Mouse (Mus musculus): Measurements from ENCODE around the gene Tbc1d13.

DNA sequence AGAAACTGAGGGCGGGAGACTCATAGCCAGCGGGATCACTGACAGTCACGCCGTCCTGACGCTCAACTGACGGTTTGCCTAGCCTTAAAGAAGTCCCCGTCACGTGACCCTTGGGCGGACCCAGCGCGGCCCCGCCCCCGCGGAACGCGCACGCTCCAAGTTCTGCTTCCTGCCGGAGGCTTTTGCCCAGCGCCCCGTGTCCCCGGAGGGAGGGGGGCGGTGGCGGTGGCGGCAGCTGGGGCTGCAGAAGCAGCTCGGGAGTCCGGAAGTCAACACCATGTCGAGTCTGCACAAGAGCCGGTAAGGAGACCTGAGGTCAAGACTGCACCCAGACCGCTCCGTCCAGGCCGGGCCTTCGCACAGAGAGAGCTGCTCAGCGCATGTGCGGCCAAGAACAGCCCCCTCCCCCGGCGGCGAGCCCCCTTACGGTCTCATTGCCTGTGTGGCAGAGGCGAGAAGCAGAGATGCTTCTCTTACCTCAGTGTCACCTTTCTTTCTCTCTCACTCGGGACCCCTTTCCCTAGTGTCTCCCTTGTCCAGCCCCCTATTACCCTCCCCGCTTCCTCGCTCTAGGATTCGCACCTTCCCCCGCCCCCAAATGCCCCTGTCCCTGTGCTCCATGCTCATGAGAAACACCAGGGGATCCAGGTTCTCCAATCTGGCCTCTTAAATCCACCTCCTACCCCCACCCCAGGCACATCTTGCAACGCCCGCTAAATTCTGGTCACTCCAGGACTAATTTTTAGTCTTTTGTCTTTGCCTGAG, at the start of gene Tbc1d13:
- peak; percentile 100 for TF ChIP-seq POLR2A (IDR thresholded peaks at IDR 0.05; ENCODE audit: control insufficient read depth, low read depth, low read length)
- no peak for TF ChIP-seq CTCF (IDR thresholded peaks at IDR 0.05; ENCODE audit: control insufficient read depth, insufficient read depth, insufficient replicate concordance, low read depth, low read length)
